Mouse (Mus musculus) megakaryocyte, adult 5-6 weeks (primary cell): ENCODE measurements around the gene Ffar1. TPM values are rescaled to one million over a fixed set of nuclear protein-coding genes. Genes with fewer than 3 reads are reported as not detected.

Source experiments
- ATAC-seq: 2 replicates; pipeline ENCODE4 v1.8.0; 2016; ENCODE audit warnings: mild to moderate bottlenecking, inconsistent platforms; ENCODE audit not compliant: poor library complexity, severe bottlenecking
- total RNA-seq, 2 experiments: library from RNA; stranded (forward) in 1 of 2; stranded (reverse) in 1 of 2; fragments of 153-499, 151-499 nt in 1 of 2; fragments of 221-1000, 200-1000 nt in 1 of 2; gene quantifications; 2 replicates each; pipeline versions ENCODE4 v1.2.3 to v1.2.4; 2015 to 2017

The Ffar1 gene
- total RNA-seq (2015) = 0.09 TPM in 1 of 2 replicates, not detected in the other
- 0.07 TPM in 1 of 2 replicates, not detected in the other for total RNA-seq (2017)

- ATAC-seq = no peak
Measured at GRCm38 (mm10) chr7:30861464-30861863, at the start of gene Ffar1. TSS of gene Ffar1 (minus strand) at chr7:30861564.

GRCm38 (mm10) chr7:30909773-30910172 lies 48.4 kb upstream of the Ffar1 start:
- peak; percentile 12; the same call in 1 of the 2 replicates for ATAC-seq

- peak; percentile 73 for ATAC-seq
Measured at GRCm38 (mm10) chr7:30908992-30909431, 47.6 kb upstream of the Ffar1 start.

- peak; percentile 67 for ATAC-seq
Measured at GRCm38 (mm10) chr7:30908277-30908991, 47.1 kb upstream of the Ffar1 start.

- no peak for ATAC-seq
Measured at GRCm38 (mm10) chr7:30904042-30904441, 42.7 kb upstream of the Ffar1 start.

GRCm38 (mm10) chr7:30895217-30895616 lies 33.9 kb upstream of the Ffar1 start:
- no peak for ATAC-seq

- ATAC-seq = no peak
Measured at GRCm38 (mm10) chr7:30892515-30892914, 31.2 kb upstream of the Ffar1 start.

- no peak for ATAC-seq
Measured at GRCm38 (mm10) chr7:30891746-30892145, 30.4 kb upstream of the Ffar1 start.

- no peak for ATAC-seq
Measured at GRCm38 (mm10) chr7:30890681-30891080, 29.3 kb upstream of the Ffar1 start.

GRCm38 (mm10) chr7:30888786-30889185 lies 27.4 kb upstream of the Ffar1 start:
- ATAC-seq = no peak

- peak; percentile 78 for ATAC-seq
Measured at GRCm38 (mm10) chr7:30887568-30888188, 26.3 kb upstream of the Ffar1 start.

- ATAC-seq = peak; percentile 38
Measured at GRCm38 (mm10) chr7:30886852-30887251, 25.5 kb upstream of the Ffar1 start.

- no peak for ATAC-seq
Measured at GRCm38 (mm10) chr7:30884047-30884446, 22.7 kb upstream of the Ffar1 start.

- ATAC-seq = no peak
Measured at GRCm38 (mm10) chr7:30881367-30881766, 20.0 kb upstream of the Ffar1 start.

GRCm38 (mm10) chr7:30880176-30880575 lies 18.8 kb upstream of the Ffar1 start, which contains the start of gene Cd22:
TSS of gene Cd22 (minus strand) at chr7:30880342.
- no peak for ATAC-seq

- no peak for ATAC-seq
Measured at GRCm38 (mm10) chr7:30878950-30879349, 17.6 kb upstream of the Ffar1 start.

GRCm38 (mm10) chr7:30873083-30873482 lies 11.7 kb upstream of the Ffar1 start:
- ATAC-seq = peak; percentile 95

GRCm38 (mm10) chr7:30863386-30863785 lies 2.0 kb upstream of the Ffar1 start:
- no peak for ATAC-seq

GRCm38 (mm10) chr7:30859635-30860402 lies 1.5 kb downstream of the Ffar1 start:
- peak; percentile 92 for ATAC-seq

GRCm38 (mm10) chr7:30859290-30859634 lies 2.1 kb downstream of the Ffar1 start:
- ATAC-seq = peak; percentile 85

- no peak for ATAC-seq
Measured at GRCm38 (mm10) chr7:30857746-30858145, 3.6 kb downstream of the Ffar1 start.
